Comparison of ENCODE assay signal across 18 mouse cellular contexts in the genomic region with DNA sequence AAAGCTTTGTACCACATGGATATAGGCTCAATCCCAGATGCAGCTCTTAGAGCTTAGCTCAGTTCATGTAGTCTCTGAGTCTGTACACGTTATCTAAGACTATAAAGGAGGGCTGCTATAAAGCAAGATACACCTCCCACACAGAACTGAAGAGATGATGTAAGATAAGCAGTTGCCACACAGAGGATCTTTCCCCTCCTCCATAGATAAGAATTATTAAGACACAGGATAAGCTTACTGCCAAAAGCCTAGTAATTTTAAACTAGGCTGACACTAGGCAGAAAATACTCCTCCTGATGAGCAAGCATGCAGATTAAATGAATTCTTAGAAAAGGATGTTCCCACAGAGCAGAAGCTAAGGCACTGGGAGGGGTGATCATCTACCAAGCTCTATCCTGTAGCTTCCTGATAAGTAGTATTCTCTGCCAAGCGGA. TPM values are rescaled to one million over a fixed set of nuclear protein-coding genes. Genes with fewer than 3 reads are reported as not detected.
A peak's percentile ranks its signal among the peaks of the same experiment; 100 is the strongest.
DNase-seq lines count a peak whose midpoint lies in the region; ATAC-seq lines count a peak whose summit lies in the region.
"Had no signal": no experiment of that assay in that cellular context is flagged by ENCODE, and none has a peak within 500 bp of the region (broad histone marks: within the 10 kb centered on the region; RNA-seq: fewer than 3 reads in every experiment).

No protein-coding gene starts in this region.

- no peak overlapping the region for H3K4me3 ChIP-seq in liver, embryonic 15.5 days (replicated peaks)
- H3K4me3 ChIP-seq: erythroblast, embryonic 14.5 days; megakaryocyte, embryonic 14.5 days; neural tube, embryonic 12.5 days had no signal

- H3K27ac ChIP-seq in liver, embryonic 15.5 days (replicated peaks), result peak overlapping the region; percentile 41
- H3K27ac ChIP-seq: neural tube, embryonic 12.5 days had no signal

- WGBS in liver, embryonic 15.5 days (ENCODE audit: insufficient replicate concordance), result 13% methylated on average over 2 of the region's 2 CpGs

- no peaks in the 10 kb centered on the region for H3K9me3 ChIP-seq in liver, embryonic 15.5 days (replicated peaks)
- H3K9me3 ChIP-seq: neural tube, embryonic 12.5 days had no signal

- peak; percentile 24 for ATAC-seq in CD4-positive, CD25-positive, alpha-beta regulatory T cell, adult 4 months
- 0 out of 2 replicates have a peak, but pooled peaks have one; percentile 25 for ATAC-seq in erythroblast, adult 5-6 weeks (replicated peaks; ENCODE audit: low FRiP score, poor library complexity, severe bottlenecking)
- ATAC-seq in liver, embryonic 15.5 days (ENCODE audit: insufficient read depth), result peak; percentile 83
- ATAC-seq: inflammation-experienced regulatory T-cells, adult 6 months had no signal

- H3K36me3 ChIP-seq in liver, embryonic 15.5 days (replicated peaks), result peaks cover 6% of the 10 kb centered on the region; the same call in 1 of the 2 replicates

- peak overlapping the region; percentile 6; the same call in 1 of the 2 replicates for H3K4me2 ChIP-seq in liver, embryonic 15.5 days
- H3K4me2 ChIP-seq: neural tube, embryonic 12.5 days had no signal

- no peak overlapping the region for H3K9ac ChIP-seq in liver, embryonic 15.5 days
- H3K9ac ChIP-seq: neural tube, embryonic 12.5 days had no signal

- intact Hi-C loops in left cerebral cortex, postnatal 14 days (cut with DNase I), result loop anchor here (5.0 kb wide), 2 partner anchors 215 to 330 kb away; no protein-coding TSS in a partner anchor
- intact Hi-C loops in gastrocnemius, postnatal 36 days (cut with DNase I), result loop anchor here (2.0 to 10.0 kb wide), 3 partner anchors 213 to 423 kb away; no protein-coding TSS in a partner anchor

- H3K4me1 ChIP-seq in liver, embryonic 15.5 days (replicated peaks), result peaks cover 22% of the 10 kb centered on the region

- peak; percentile 19 for DNase-seq in 416B (ENCODE audit: low read depth)
- no peak for DNase-seq in left cerebral cortex, postnatal 14 days (ENCODE audit: low spot score in 2 of 2)
- DNase-seq in cerebellum, postnatal 14 days, result no peak
- no peak for DNase-seq in gastrocnemius, postnatal 36 days
- DNase-seq: adrenal gland, adult 2 months; cerebellum, adult 8-10 months; kidney, postnatal 14 days; layer of hippocampus, adult 9-11 months; lung, adult 2 months; right cerebral cortex, postnatal 25 days had no signal

- H3K27me3 ChIP-seq in liver, embryonic 15.5 days, result no peaks in the 10 kb centered on the region
- H3K27me3 ChIP-seq: CH12.LX; megakaryocyte, embryonic 14.5 days; neural tube, embryonic 12.5 days had no signal

RNA-seq across cellular contexts. Expression of a gene that starts 55.9 kb away (rescaled TPM):
- polyA plus RNA-seq in CD4-positive, CD25-positive, alpha-beta regulatory T cell, adult 4 months (2017; shearing (Covaris generic)), result 10 to 100 TPM; 17.0 to 24.1 TPM
- total RNA-seq in erythroblast, adult 5-6 weeks (2015; ENCODE audit: low replicate concordance), result 6.5 and 8.3 TPM in 2 replicates
- 5.5 and 8.9 TPM in 2 replicates for total RNA-seq in erythroblast, adult 5-6 weeks (2017; ENCODE audit: low replicate concordance)
- 19.8 and 20.1 TPM in 2 replicates for polyA plus RNA-seq in liver, embryonic 15.5 days (2015; fragmentation: Nextera tagmentation; extraction: Ambion mirVana)
- total RNA-seq in left cerebral cortex, postnatal 14 days (2021), result 10 to 100 TPM; 72.6 to 75.9 TPM
- total RNA-seq in gastrocnemius, postnatal 36 days (2021), result 10 to 100 TPM; 87.0 to 99.9 TPM

RNA-seq across cellular contexts. Expression of a gene that starts 56.1 kb away (rescaled TPM):
- 10 to 100 TPM; 19.3 to 28.6 TPM for polyA plus RNA-seq in CD4-positive, CD25-positive, alpha-beta regulatory T cell, adult 4 months (2017; shearing (Covaris generic))
- 10.7 and 38.2 TPM in 2 replicates for total RNA-seq in erythroblast, adult 5-6 weeks (2015; ENCODE audit: low replicate concordance)
- 16.7 and 21.2 TPM in 2 replicates for total RNA-seq in erythroblast, adult 5-6 weeks (2017; ENCODE audit: low replicate concordance)
- 36.0 and 37.3 TPM in 2 replicates for polyA plus RNA-seq in liver, embryonic 15.5 days (2015; fragmentation: Nextera tagmentation; extraction: Ambion mirVana)
- total RNA-seq in left cerebral cortex, postnatal 14 days (2021), result 10 to 100 TPM; 21.6 to 30.9 TPM
- total RNA-seq in gastrocnemius, postnatal 36 days (2021), result 10 to 100 TPM; 37.0 to 45.9 TPM

Comparison
In these comparisons a context has a peak if more than half of its experiments do, and no peak if none do; other contexts are left out.
1. ATAC-seq: peak in every context shown above with its lines; median percentile 83 in liver, embryonic 15.5 days; 25 in erythroblast, adult 5-6 weeks; 24 in CD4-positive, CD25-positive, alpha-beta regulatory T cell, adult 4 months.
2. RNA of a gene that starts 55.9 kb away (total RNA-seq): 87.0 to 99.9 TPM in gastrocnemius, postnatal 36 days and 72.6 to 75.9 TPM in left cerebral cortex, postnatal 14 days; 5.5 to 8.9 TPM in erythroblast, adult 5-6 weeks; every median in the first group is over 4 times any median in the second.